Mouse (Mus musculus): ENCODE measurements around the gene Pde2a. TPM values are rescaled to one million over a fixed set of nuclear protein-coding genes. Genes with fewer than 3 reads are reported as not detected.

The Pde2a gene
- polyA plus RNA-seq, 1 experiment from 2014 or later: 14.3 TPM

- Histone ChIP-seq H3K27ac (ENCODE audit: low read length) (no peak overlapping the region; the same call in 1 of the 2 replicates), H3K9ac (ENCODE audit: low read depth, low read length) (no peak overlapping the region)
Observed at GRCm38 (mm10) chr7:101466581-101467081, 45.1 kb downstream of the Pde2a start.

DNA sequence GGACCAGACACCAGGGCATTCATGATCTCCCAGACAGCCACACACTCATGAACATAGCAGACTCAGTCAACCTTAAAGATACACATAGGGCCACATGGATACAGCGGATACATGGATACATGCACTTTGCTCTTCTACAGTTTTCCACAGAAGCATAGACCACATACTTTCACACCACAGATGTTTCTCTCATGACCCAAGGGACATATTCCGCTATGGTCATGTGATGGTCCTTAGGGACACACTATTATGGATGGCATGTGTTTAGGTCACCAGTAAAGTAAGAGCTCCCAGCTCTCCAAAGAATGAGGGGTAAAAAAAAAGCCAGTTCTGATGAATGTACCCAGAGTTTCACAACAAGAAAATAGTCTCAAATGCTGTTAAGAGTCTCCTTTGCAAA lies 49.9 kb downstream of the Pde2a start:
- Histone ChIP-seq H3K4me1 (ENCODE audit: control insufficient read depth, low read depth, low read length) (no peaks in the 10 kb centered on the region; the same call in 1 of the 2 replicates), H3K9me3 (replicated peaks; ENCODE audit: control insufficient read depth, low read length) (no peaks in the 10 kb centered on the region), H3K9ac (ENCODE audit: low read depth, low read length) (no peak overlapping the region), H3K27me3 (ENCODE audit: control insufficient read depth, insufficient read depth, low read depth, low read length) (no peaks in the 10 kb centered on the region), H3K4me3 (ENCODE audit: low read depth, low read length) (no peak overlapping the region), H3K4me2 (ENCODE audit: low read depth, low read length) (no peak overlapping the region), H3K36me3 (ENCODE audit: control insufficient read depth, insufficient read depth) (no peaks in the 10 kb centered on the region), H3K27ac (ENCODE audit: low read length) (no peak overlapping the region)
- WGBS (ENCODE audit: insufficient replicate concordance): 75% methylated on average over 2 of the region's 2 CpGs
- no peak for ATAC-seq (ENCODE audit: low read depth)

More at GRCm38 (mm10) chr7:101466581-101467081, 45.1 kb downstream of the Pde2a start:
- no peaks in the 10 kb centered on the region for H3K9me3 ChIP-seq (replicated peaks; ENCODE audit: control insufficient read depth, low read length)
- H3K27me3 ChIP-seq (ENCODE audit: control insufficient read depth, insufficient read depth, low read depth, low read length): no peaks in the 10 kb centered on the region
- H3K4me3 ChIP-seq (ENCODE audit: low read depth, low read length): no peak overlapping the region
- no peak overlapping the region for H3K4me2 ChIP-seq (ENCODE audit: low read depth, low read length)
- no peaks in the 10 kb centered on the region for H3K36me3 ChIP-seq (ENCODE audit: control insufficient read depth, insufficient read depth)
- WGBS (ENCODE audit: insufficient replicate concordance): 50% methylated on average over 6 of the region's 6 CpGs
- no peak for ATAC-seq (ENCODE audit: low read depth)
- H3K4me1 ChIP-seq (ENCODE audit: control insufficient read depth, low read depth, low read length): peaks cover 6% of the 10 kb centered on the region

DNA sequence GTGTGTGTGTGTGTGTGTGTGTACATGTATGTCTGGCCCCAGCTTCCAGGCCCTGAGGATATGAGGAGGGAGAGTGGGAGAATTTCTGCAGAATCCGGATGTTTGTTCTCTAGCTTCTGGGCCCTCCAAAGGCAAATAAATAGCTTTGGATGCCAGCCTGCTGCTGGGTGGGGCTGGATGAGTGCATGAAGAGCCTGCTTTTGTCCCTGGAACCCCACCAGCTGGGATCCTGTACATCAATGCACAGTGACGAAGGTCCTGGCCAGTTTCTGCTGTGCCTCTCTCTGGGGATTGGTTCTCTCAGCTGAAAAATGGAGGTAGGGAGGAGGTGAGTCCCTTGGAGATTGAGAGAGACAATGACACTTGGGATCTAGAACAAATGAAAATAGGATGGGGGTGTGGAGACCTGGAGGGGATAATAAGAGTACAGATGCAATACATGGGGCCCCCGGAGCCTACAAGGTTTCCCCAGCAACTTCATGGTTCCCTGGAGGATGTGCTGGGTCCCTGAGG lies 50.5 kb downstream of the Pde2a start:
- Histone ChIP-seq H3K4me1 (ENCODE audit: control insufficient read depth, low read depth, low read length) (no peaks in the 10 kb centered on the region), H3K4me3 (ENCODE audit: low read depth, low read length) (no peak overlapping the region), H3K36me3 (ENCODE audit: control insufficient read depth, insufficient read depth) (no peaks in the 10 kb centered on the region), H3K4me2 (ENCODE audit: low read depth, low read length) (no peak overlapping the region), H3K27ac (ENCODE audit: low read length) (no peak overlapping the region), H3K9ac (ENCODE audit: low read depth, low read length) (no peak overlapping the region), H3K9me3 (replicated peaks; ENCODE audit: control insufficient read depth, low read length) (no peaks in the 10 kb centered on the region), H3K27me3 (ENCODE audit: control insufficient read depth, insufficient read depth, low read depth, low read length) (no peaks in the 10 kb centered on the region)
- ATAC-seq (ENCODE audit: low read depth): no peak
- WGBS (ENCODE audit: insufficient replicate concordance): 50% methylated on average over 3 of the region's 3 CpGs

DNA sequence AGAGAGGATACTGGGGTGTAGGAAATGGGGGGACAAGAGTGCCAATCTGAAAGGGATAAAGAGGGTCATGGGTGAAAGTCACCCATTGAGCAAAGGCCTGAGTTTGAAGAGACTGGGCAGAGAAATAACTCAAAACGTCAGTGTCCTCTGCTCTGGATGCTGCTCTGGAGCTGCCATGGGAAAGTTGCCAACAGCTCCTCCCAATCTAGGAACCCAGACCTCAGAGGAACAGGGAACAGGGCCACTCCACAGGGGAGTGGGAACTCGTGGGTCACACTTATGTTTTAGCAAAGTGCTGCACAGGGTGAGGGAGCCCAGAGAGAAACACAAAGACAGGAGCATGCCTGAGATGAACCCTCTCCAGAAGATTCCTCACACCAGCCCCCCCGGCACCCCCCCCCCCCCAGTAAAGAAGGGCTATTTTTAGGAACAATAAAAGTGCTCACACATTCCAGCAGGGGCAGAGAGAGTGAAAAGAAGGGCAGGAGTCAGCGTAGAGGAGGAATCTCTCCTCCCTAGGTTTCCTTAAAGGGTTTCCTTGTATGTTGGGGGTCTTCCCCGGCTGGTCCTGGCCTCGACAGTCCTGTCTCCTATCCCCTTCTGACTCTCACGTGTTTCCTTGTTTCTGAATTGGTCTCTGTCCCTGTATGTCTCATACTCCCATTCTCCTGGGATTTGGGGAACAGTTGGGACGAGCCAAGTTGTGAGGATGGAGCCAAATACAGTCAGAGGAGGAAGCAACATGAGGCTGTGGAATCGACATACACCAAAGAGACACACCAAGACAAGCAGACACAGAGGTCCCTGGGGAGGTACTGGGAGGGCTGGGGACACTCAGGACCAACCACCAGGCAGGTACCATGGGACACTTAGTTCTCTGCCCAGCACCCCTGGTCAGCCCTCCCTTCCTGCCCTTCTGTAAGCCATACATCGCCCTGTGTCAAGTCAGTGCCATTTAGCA lies 51.4 kb downstream of the Pde2a start:
- Histone ChIP-seq H3K27me3 (ENCODE audit: control insufficient read depth, insufficient read depth, low read depth, low read length) (no peaks in the 10 kb centered on the region), H3K27ac (ENCODE audit: low read length) (no peak overlapping the region), H3K4me1 (ENCODE audit: control insufficient read depth, low read depth, low read length) (no peaks in the 10 kb centered on the region), H3K4me3 (ENCODE audit: low read depth, low read length) (no peak overlapping the region), H3K4me2 (ENCODE audit: low read depth, low read length) (no peak overlapping the region), H3K9ac (ENCODE audit: low read depth, low read length) (no peak overlapping the region), H3K36me3 (ENCODE audit: control insufficient read depth, insufficient read depth) (no peaks in the 10 kb centered on the region), H3K9me3 (replicated peaks; ENCODE audit: control insufficient read depth, low read length) (no peaks in the 10 kb centered on the region)
- WGBS (ENCODE audit: insufficient replicate concordance): 37% methylated on average over 10 of the region's 10 CpGs
- ATAC-seq (ENCODE audit: low read depth): no peak

DNA sequence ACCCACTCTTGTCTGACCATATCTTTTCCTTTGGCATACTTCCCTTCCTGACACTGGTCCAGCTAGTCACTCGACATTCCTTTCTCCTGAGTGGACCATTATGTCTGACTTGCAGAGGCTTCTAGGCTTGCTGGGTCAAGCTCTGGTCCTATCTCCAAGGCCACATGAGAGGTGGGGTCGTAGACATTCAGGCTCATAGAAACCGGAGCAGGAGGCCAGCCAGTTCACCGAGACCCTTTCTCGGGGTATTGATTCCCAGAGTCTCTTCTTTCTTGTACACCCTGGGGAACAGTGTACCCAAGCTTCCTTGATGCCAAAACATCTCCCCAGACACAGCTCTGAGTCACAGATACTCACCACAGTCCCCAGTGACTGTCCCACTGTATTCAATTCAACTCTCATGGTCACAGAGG lies 52.9 kb downstream of the Pde2a start:
- H3K4me3 ChIP-seq (ENCODE audit: low read depth, low read length): no peak overlapping the region
- no peaks in the 10 kb centered on the region for H3K27me3 ChIP-seq (ENCODE audit: control insufficient read depth, insufficient read depth, low read depth, low read length)
- H3K27ac ChIP-seq (ENCODE audit: low read length): no peak overlapping the region
- no peaks in the 10 kb centered on the region for H3K4me1 ChIP-seq (ENCODE audit: control insufficient read depth, low read depth, low read length)
- no peak overlapping the region for H3K4me2 ChIP-seq (ENCODE audit: low read depth, low read length)
- no peaks in the 10 kb centered on the region for H3K9me3 ChIP-seq (replicated peaks; ENCODE audit: control insufficient read depth, low read length)
- no peak overlapping the region for H3K9ac ChIP-seq (ENCODE audit: low read depth, low read length)
- ATAC-seq (ENCODE audit: low read depth): no peak
- H3K36me3 ChIP-seq (ENCODE audit: control insufficient read depth, insufficient read depth): no peaks in the 10 kb centered on the region
- 54% methylated on average over 5 of the region's 5 CpGs for WGBS (ENCODE audit: insufficient replicate concordance)

DNA sequence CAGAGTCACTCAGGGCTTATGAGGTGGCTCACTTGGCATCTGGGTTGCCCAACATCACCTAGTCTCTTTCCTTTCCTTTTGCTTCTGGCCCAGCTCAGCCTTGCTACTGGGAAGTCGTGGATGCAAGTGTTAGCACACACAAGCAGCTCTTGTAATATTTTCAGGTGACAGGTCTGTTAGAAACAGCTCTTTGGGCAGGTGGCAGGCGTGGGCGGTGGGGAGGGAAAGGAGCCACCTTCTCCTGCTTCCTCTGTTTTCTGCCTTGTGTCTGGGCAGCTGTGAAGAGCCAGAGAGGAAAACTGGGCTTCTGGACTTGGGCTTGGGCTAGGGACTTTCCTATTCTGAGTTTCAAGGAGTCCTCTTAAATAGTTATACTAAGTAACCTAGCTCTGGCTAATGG lies 54.5 kb downstream of the Pde2a start:
- Histone ChIP-seq H3K4me1 (ENCODE audit: control insufficient read depth, low read depth, low read length) (no peaks in the 10 kb centered on the region), H3K4me2 (ENCODE audit: low read depth, low read length) (no peak overlapping the region), H3K36me3 (ENCODE audit: control insufficient read depth, insufficient read depth) (no peaks in the 10 kb centered on the region), H3K27me3 (ENCODE audit: control insufficient read depth, insufficient read depth, low read depth, low read length) (no peaks in the 10 kb centered on the region), H3K9me3 (replicated peaks; ENCODE audit: control insufficient read depth, low read length) (no peaks in the 10 kb centered on the region), H3K9ac (ENCODE audit: low read depth, low read length) (no peak overlapping the region), H3K4me3 (ENCODE audit: low read depth, low read length) (no peak overlapping the region), H3K27ac (ENCODE audit: low read length) (no peak overlapping the region)
- ATAC-seq (ENCODE audit: low read depth): no peak
- 52% methylated on average over 3 of the region's 3 CpGs for WGBS (ENCODE audit: insufficient replicate concordance)

DNA sequence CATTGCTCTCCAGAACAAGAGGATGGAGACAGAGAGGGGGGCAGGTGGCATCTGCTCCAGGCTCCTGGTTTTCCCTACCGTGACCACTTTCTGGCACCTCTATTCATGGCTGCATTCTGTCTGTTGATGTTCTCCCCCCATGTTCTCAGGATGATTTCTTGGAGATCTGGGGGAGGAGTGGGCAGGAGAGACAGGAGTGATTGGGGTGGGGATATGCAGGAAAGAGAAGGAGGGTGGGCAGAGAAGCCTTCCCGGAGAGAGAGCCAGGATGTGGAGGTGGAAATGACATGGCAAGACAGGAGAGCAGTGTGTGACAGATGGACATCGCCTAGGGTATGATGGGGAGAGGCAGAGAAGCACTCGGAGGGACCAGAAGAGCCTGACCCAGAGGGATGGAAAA lies 55.0 kb downstream of the Pde2a start:
- Histone ChIP-seq H3K27ac (ENCODE audit: low read length) (no peak overlapping the region), H3K4me2 (ENCODE audit: low read depth, low read length) (no peak overlapping the region), H3K36me3 (ENCODE audit: control insufficient read depth, insufficient read depth) (no peaks in the 10 kb centered on the region), H3K4me1 (ENCODE audit: control insufficient read depth, low read depth, low read length) (no peaks in the 10 kb centered on the region), H3K9ac (ENCODE audit: low read depth, low read length) (no peak overlapping the region), H3K4me3 (ENCODE audit: low read depth, low read length) (no peak overlapping the region), H3K9me3 (replicated peaks; ENCODE audit: control insufficient read depth, low read length) (no peaks in the 10 kb centered on the region), H3K27me3 (ENCODE audit: control insufficient read depth, insufficient read depth, low read depth, low read length) (no peaks in the 10 kb centered on the region)
- 45% methylated on average over 4 of the region's 4 CpGs for WGBS (ENCODE audit: insufficient replicate concordance)
- no peak for ATAC-seq (ENCODE audit: low read depth)

- no peak for ATAC-seq (ENCODE audit: low read depth)
- Histone ChIP-seq H3K27ac (ENCODE audit: low read length) (no peak overlapping the region), H3K36me3 (ENCODE audit: control insufficient read depth, insufficient read depth) (no peaks in the 10 kb centered on the region), H3K9me3 (replicated peaks; ENCODE audit: control insufficient read depth, low read length) (no peaks in the 10 kb centered on the region), H3K4me2 (ENCODE audit: low read depth, low read length) (no peak overlapping the region), H3K9ac (ENCODE audit: low read depth, low read length) (no peak overlapping the region), H3K4me1 (ENCODE audit: control insufficient read depth, low read depth, low read length) (no peaks in the 10 kb centered on the region), H3K4me3 (ENCODE audit: low read depth, low read length) (no peak overlapping the region), H3K27me3 (ENCODE audit: control insufficient read depth, insufficient read depth, low read depth, low read length) (no peaks in the 10 kb centered on the region)
- 32% methylated on average over 5 of the region's 5 CpGs for WGBS (ENCODE audit: insufficient replicate concordance)
Observed at GRCm38 (mm10) chr7:101477200-101477599, 55.7 kb downstream of the Pde2a start.

- no peaks in the 10 kb centered on the region for H3K27me3 ChIP-seq (ENCODE audit: control insufficient read depth, insufficient read depth, low read depth, low read length)
- no peak overlapping the region for H3K4me3 ChIP-seq (ENCODE audit: low read depth, low read length)
- WGBS (ENCODE audit: insufficient replicate concordance): 53% methylated on average over 5 of the region's 5 CpGs
- H3K27ac ChIP-seq (ENCODE audit: low read length): no peak overlapping the region
- H3K4me2 ChIP-seq (ENCODE audit: low read depth, low read length): no peak overlapping the region
- no peak for ATAC-seq (ENCODE audit: low read depth)
- no peaks in the 10 kb centered on the region for H3K36me3 ChIP-seq (ENCODE audit: control insufficient read depth, insufficient read depth)
- H3K9ac ChIP-seq (ENCODE audit: low read depth, low read length): no peak overlapping the region
- H3K4me1 ChIP-seq (ENCODE audit: control insufficient read depth, low read depth, low read length): no peaks in the 10 kb centered on the region
- no peaks in the 10 kb centered on the region for H3K9me3 ChIP-seq (replicated peaks; ENCODE audit: control insufficient read depth, low read length)
Observed at GRCm38 (mm10) chr7:101478099-101478498, 56.6 kb downstream of the Pde2a start.
